Mouse (Mus musculus): ENCODE measurements around the gene Lyrm4. TPM values are rescaled to one million over a fixed set of nuclear protein-coding genes. Genes with fewer than 3 reads are reported as not detected.

The Lyrm4 gene
- polyA plus RNA-seq, 1 experiment = 4.5 TPM

GRCm38 (mm10) chr13:35958539-35958938, 158.8 kb downstream of the Lyrm4 start, which contains the start of gene Ppp1r3g:
Ppp1r3g (plus strand) TSS chr13:35958839.
- no peak for TF ChIP-seq CTCF (IDR thresholded peaks at IDR 0.05; ENCODE audit: insufficient read depth, low read length)
- TF ChIP-seq POLR2A (IDR thresholded peaks at IDR 0.05; ENCODE audit: borderline replicate concordance, extremely low read depth, low read depth, low read length) = no peak
- Histone ChIP-seq H3K4me1 (ENCODE audit: control insufficient read depth, insufficient read depth, low read length) (no peaks in the 10 kb centered on the region), H3K4me3 (replicated peaks; ENCODE audit: extremely low read depth, low read depth, low read length) (no peak within 1 kb of the TSS)
- no peak for DNase-seq
- 100% methylated on average over 1 of the region's 1 CpGs for WGBS

- H3K4me1 ChIP-seq (ENCODE audit: control insufficient read depth, insufficient read depth, low read length) = no peaks in the 10 kb centered on the region
- no peak for DNase-seq
- 50% methylated on average over 17 of the region's 17 CpGs for WGBS
- no peak for TF ChIP-seq POLR2A (IDR thresholded peaks at IDR 0.05; ENCODE audit: borderline replicate concordance, extremely low read depth, low read depth, low read length)
- TF ChIP-seq CTCF (IDR thresholded peaks at IDR 0.05; ENCODE audit: insufficient read depth, low read length) = no peak
- no peak overlapping the region for H3K4me3 ChIP-seq (replicated peaks; ENCODE audit: extremely low read depth, low read depth, low read length)
Measured at GRCm38 (mm10) chr13:35949814-35950455, 167.4 kb downstream of the Lyrm4 start.

- 19% methylated on average over 14 of the region's 14 CpGs for WGBS
- H3K4me3 ChIP-seq (replicated peaks; ENCODE audit: extremely low read depth, low read depth, low read length) = no peak overlapping the region
- peak; percentile 67 for DNase-seq
- no peaks in the 10 kb centered on the region for H3K4me1 ChIP-seq (ENCODE audit: control insufficient read depth, insufficient read depth, low read length)
- peak; percentile 81 for TF ChIP-seq CTCF (IDR thresholded peaks at IDR 0.05; ENCODE audit: insufficient read depth, low read length)
- TF ChIP-seq POLR2A (IDR thresholded peaks at IDR 0.05; ENCODE audit: borderline replicate concordance, extremely low read depth, low read depth, low read length) = no peak
Measured at GRCm38 (mm10) chr13:35947354-35948000, 169.8 kb downstream of the Lyrm4 start.

- no peak for DNase-seq
- 67% methylated on average over 20 of the region's 20 CpGs for WGBS
- TF ChIP-seq CTCF (IDR thresholded peaks at IDR 0.05; ENCODE audit: insufficient read depth, low read length) = no peak
- no peak for TF ChIP-seq POLR2A (IDR thresholded peaks at IDR 0.05; ENCODE audit: borderline replicate concordance, extremely low read depth, low read depth, low read length)
- Histone ChIP-seq H3K4me1 (ENCODE audit: control insufficient read depth, insufficient read depth, low read length) (no peaks in the 10 kb centered on the region), H3K4me3 (replicated peaks; ENCODE audit: extremely low read depth, low read depth, low read length) (no peak overlapping the region)
Measured at GRCm38 (mm10) chr13:35946659-35947353, 170.5 kb downstream of the Lyrm4 start.

GRCm38 (mm10) chr13:35940934-35941333, 176.4 kb downstream of the Lyrm4 start:
- Histone ChIP-seq H3K4me1 (ENCODE audit: control insufficient read depth, insufficient read depth, low read length) (no peaks in the 10 kb centered on the region), H3K4me3 (replicated peaks; ENCODE audit: extremely low read depth, low read depth, low read length) (no peak overlapping the region)
- 77% methylated on average over 5 of the region's 5 CpGs for WGBS
- DNase-seq = no peak
- TF ChIP-seq POLR2A (IDR thresholded peaks at IDR 0.05; ENCODE audit: borderline replicate concordance, extremely low read depth, low read depth, low read length) = no peak
- no peak for TF ChIP-seq CTCF (IDR thresholded peaks at IDR 0.05; ENCODE audit: insufficient read depth, low read length)

- no peaks in the 10 kb centered on the region for H3K4me1 ChIP-seq (ENCODE audit: control insufficient read depth, insufficient read depth, low read length)
- DNase-seq = no peak
- no peak overlapping the region for H3K4me3 ChIP-seq (replicated peaks; ENCODE audit: extremely low read depth, low read depth, low read length)
- no peak for TF ChIP-seq CTCF (IDR thresholded peaks at IDR 0.05; ENCODE audit: insufficient read depth, low read length)
- no peak for TF ChIP-seq POLR2A (IDR thresholded peaks at IDR 0.05; ENCODE audit: borderline replicate concordance, extremely low read depth, low read depth, low read length)
- 53% methylated on average over 18 of the region's 18 CpGs for WGBS
Measured at GRCm38 (mm10) chr13:35939871-35940665, 177.3 kb downstream of the Lyrm4 start.

GRCm38 (mm10) chr13:35937991-35938390, 179.3 kb downstream of the Lyrm4 start:
- Histone ChIP-seq H3K4me1 (ENCODE audit: control insufficient read depth, insufficient read depth, low read length) (no peaks in the 10 kb centered on the region), H3K4me3 (replicated peaks; ENCODE audit: extremely low read depth, low read depth, low read length) (no peak overlapping the region)
- 84% methylated on average over 2 of the region's 2 CpGs for WGBS
- DNase-seq = no peak
- TF ChIP-seq POLR2A (IDR thresholded peaks at IDR 0.05; ENCODE audit: borderline replicate concordance, extremely low read depth, low read depth, low read length) = no peak
- TF ChIP-seq CTCF (IDR thresholded peaks at IDR 0.05; ENCODE audit: insufficient read depth, low read length) = no peak

Other genes starting within 250 kb of the Lyrm4 start
- gene Rpp40, start 211.2 kb downstream of the Lyrm4 start, polyA plus RNA-seq (2012; rRNA removed) = 1.7 and 2.9 TPM in 2 replicates
- gene Ppp1r3g, start 158.7 kb downstream of the Lyrm4 start, polyA plus RNA-seq (2012; rRNA removed) = 0.10 TPM in 1 of 2 replicates, not detected in the other
- 25.1 and 34.9 TPM in 2 replicates for gene Fars2, start 114 bp downstream of the Lyrm4 start, polyA plus RNA-seq (2012; rRNA removed)